Mouse (Mus musculus): Measurements from ENCODE around the gene Gm15013.

- TF ChIP-seq CTCF (IDR thresholded peaks at IDR 0.05; ENCODE audit: borderline replicate concordance, insufficient read depth, low read length) (no peak), POLR2A (IDR thresholded peaks at IDR 0.05; ENCODE audit: low read depth, low read length) (no peak)
Observed at GRCm38 (mm10) chrX:139762546-139762945, 48.3 kb upstream of the Gm15013 start.
